Mouse (Mus musculus) hindbrain, embryonic 10.5 days (tissue): ENCODE measurements around the gene Prss27. TPM values are rescaled to one million over a fixed set of nuclear protein-coding genes. Genes with fewer than 3 reads are reported as not detected.
"Not testable (repeated sequence)": the region's sequence is repeated elsewhere in the genome, so short reads cannot be mapped to it uniquely, and the experiment has no call there.

Source experiments
- DNase-seq: peaks from one replicate; pipeline ENCODE4 v3.0.0-alpha.2; 2017; ENCODE audit warnings: low spot score
- H3K27ac ChIP-seq: fragments of 300-500 bp; sonication (generic); 2 replicates; pipeline ENCODE4 v1.5.1; 2016; ENCODE audit warnings: mild to moderate bottlenecking, moderate library complexity
- H3K27me3 ChIP-seq: fragments of 300-500 bp; sonication (generic); 2 replicates; pipeline ENCODE4 v1.6.1; 2016; ENCODE audit warnings: mild to moderate bottlenecking; ENCODE audit not compliant: poor library complexity, insufficient read depth, severe bottlenecking
- H3K36me3 ChIP-seq: fragments of 300-500 bp; sonication (generic); 2 replicates; pipeline ENCODE4 v1.6.1; 2016; ENCODE audit warnings: mild to moderate bottlenecking, moderate library complexity
- H3K4me1 ChIP-seq: fragments of 300-500 bp; sonication (generic); replicated peaks from 2 replicates; pipeline ENCODE4 v1.6.1; 2016; ENCODE audit warnings: mild to moderate bottlenecking
- H3K4me3 ChIP-seq: fragments of 300-500 bp; sonication (generic); 2 replicates; pipeline ENCODE4 v1.5.1; 2016; ENCODE audit warnings: mild to moderate bottlenecking, moderate library complexity
- H3K9me3 ChIP-seq: fragments of 300-500 bp; sonication (generic); 2 replicates; pipeline ENCODE4 v1.6.1; 2016; ENCODE audit warnings: mild to moderate bottlenecking, moderate library complexity
- WGBS: fragments of 180-500 bp; shearing (Covaris S2); methylation state at CpG from one replicate; pipeline ENCODE4 v1.1.7; 2016; 5-methylcytosine and 5-hydroxymethylcytosine counted together
- polyA plus RNA-seq: library from polyadenylated mRNA; unstranded; fragments of >200 nt; fragmentation: Nextera tagmentation; extraction: Ambion mirVana; gene quantifications from 2 replicates; pipeline ENCODE4 v1.2.1, GENCODE M21; 2016

The Prss27 gene
- polyA plus RNA-seq, 1 experiment from 2014 or later: 0.24 TPM

DNA sequence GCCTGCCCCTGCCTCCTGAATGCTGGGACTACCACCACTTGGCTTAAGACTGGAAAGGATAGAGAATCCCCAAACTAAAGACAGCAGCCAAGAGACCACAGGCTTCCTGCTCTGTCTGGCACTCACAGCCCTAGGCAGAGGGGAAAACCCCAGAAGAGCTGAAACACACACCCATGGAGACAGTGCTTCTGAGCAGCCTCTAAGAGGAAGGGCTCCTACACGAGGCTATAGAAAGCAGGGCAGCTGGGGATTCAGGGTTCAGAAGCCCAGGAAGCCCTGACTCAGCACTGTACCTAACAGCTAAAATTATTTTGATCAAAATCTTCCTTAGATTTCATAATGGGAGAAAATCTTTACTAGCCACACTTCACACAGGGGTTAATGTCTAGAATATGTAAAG lies 46.6 kb downstream of the Prss27 start:
- no peaks in the 10 kb centered on the region for H3K9me3 ChIP-seq
- WGBS: 58% methylated on average over 1 of the region's 1 CpGs
- peaks cover 61% of the 10 kb centered on the region for H3K36me3 ChIP-seq

DNA sequence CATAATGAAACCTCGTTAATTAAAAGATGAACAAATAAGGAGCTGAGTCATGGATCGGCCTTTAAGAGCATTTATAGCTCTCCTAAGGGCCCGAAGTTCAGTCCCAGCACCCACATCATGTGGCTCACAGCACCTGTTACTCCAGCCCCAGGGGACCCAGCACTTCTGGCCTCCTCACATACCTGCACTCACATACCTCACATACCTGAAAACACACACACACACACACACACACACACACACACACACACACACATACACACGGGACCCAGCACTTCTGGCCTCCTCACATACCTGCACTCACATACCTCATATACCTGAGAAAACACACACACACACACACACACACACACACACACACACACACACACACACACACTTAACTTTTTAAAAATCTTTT lies 48.5 kb downstream of the Prss27 start:
- H3K27me3 ChIP-seq, H3K4me3 ChIP-seq, H3K4me1 ChIP-seq, H3K9me3 ChIP-seq, DNase-seq, H3K27ac ChIP-seq: not testable (repeated sequence)
- 94% methylated on average over 4 of the region's 4 CpGs for WGBS
- H3K36me3 ChIP-seq: peaks cover 70% of the 10 kb centered on the region

More for the DNA sequence above, 46.6 kb downstream of the Prss27 start:
- no peak overlapping the region for H3K27ac ChIP-seq
- no peaks in the 10 kb centered on the region for H3K27me3 ChIP-seq
- no peaks in the 10 kb centered on the region for H3K4me1 ChIP-seq
- no peak for DNase-seq
- no peak overlapping the region for H3K4me3 ChIP-seq

DNA sequence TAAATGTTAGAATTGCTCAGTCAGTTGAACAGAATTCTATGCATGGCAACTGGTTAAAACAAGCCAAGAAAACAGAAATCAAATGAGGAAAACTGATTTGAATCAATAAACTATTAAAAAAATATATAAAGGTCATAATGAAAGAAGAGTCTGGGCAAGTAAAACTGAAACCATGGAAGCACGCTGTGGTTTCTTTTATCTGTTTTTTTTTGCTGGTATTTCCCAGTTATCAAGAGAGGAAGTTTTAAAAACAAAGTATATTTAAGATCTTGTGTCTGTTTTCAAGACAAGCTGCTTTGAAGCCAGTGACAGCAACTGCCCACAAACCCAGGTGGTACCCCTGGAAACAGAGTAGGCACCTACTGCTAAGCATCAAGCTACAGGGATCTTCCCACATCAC lies 52.6 kb downstream of the Prss27 start:
- DNase-seq: no peak
- Histone ChIP-seq H3K4me3 (no peak overlapping the region), H3K27me3 (no peaks in the 10 kb centered on the region), H3K27ac (no peak overlapping the region), H3K4me1 (no peaks in the 10 kb centered on the region), H3K9me3 (no peaks in the 10 kb centered on the region), H3K36me3 (peaks cover 88% of the 10 kb centered on the region)
- WGBS: 96% methylated on average over 1 of the region's 1 CpGs

Other genes starting within 250 kb of the Prss27 start
- gene Srrm2, start 247.6 kb upstream of the Prss27 start, polyA plus RNA-seq: 517 and 570 TPM in 2 replicates
- gene Elob, start 209.0 kb upstream of the Prss27 start, polyA plus RNA-seq: 1,118 and 1,222 TPM in 2 replicates
- 0.24 TPM in 1 of 2 replicates, not detected in the other for gene Prss33, start 202.1 kb upstream of the Prss27 start, polyA plus RNA-seq
- not detected in 2 replicates for gene Prss32, start 194.3 kb upstream of the Prss27 start, polyA plus RNA-seq
- gene Prss41, start 194.0 kb upstream of the Prss27 start, polyA plus RNA-seq: 1.6 and 1.9 TPM in 2 replicates
- not detected in 2 replicates for gene Prss21, start 170.1 kb upstream of the Prss27 start, polyA plus RNA-seq
- not detected in 2 replicates for gene Dcpp1, start 157.3 kb upstream of the Prss27 start, polyA plus RNA-seq
- not detected in 2 replicates for gene Dcpp2, start 157.3 kb upstream of the Prss27 start, polyA plus RNA-seq
- gene Dcpp3, start 120.7 kb upstream of the Prss27 start, polyA plus RNA-seq: not detected in 2 replicates
- gene Sbp, start 96.5 kb upstream of the Prss27 start, polyA plus RNA-seq: not detected in 2 replicates
- gene Sbpl, start 82.9 kb upstream of the Prss27 start, polyA plus RNA-seq: not detected in 2 replicates
- not detected in 2 replicates for gene Prss30, start 57.6 kb upstream of the Prss27 start, polyA plus RNA-seq
- 0.72 and 0.83 TPM in 2 replicates for gene Prss22, start 40.0 kb upstream of the Prss27 start, polyA plus RNA-seq
- 90.8 and 93.0 TPM in 2 replicates for gene Kctd5, start 35.3 kb downstream of the Prss27 start, polyA plus RNA-seq
- gene Pdpk1, start 112.8 kb downstream of the Prss27 start, polyA plus RNA-seq: 30.4 and 32.9 TPM in 2 replicates
- 42.9 and 50.0 TPM in 2 replicates for gene Amdhd2, start 125.6 kb downstream of the Prss27 start, polyA plus RNA-seq
- 488 and 579 TPM in 2 replicates for gene Atp6v0c, start 131.6 kb downstream of the Prss27 start, polyA plus RNA-seq
- 6.0 and 6.4 TPM in 2 replicates for gene Tbc1d24, start 167.4 kb downstream of the Prss27 start, polyA plus RNA-seq
- 4.8 and 7.3 TPM in 2 replicates for gene Ntn3, start 171.4 kb downstream of the Prss27 start, polyA plus RNA-seq
- 19.3 and 22.4 TPM in 2 replicates for gene Tedc2, start 182.7 kb downstream of the Prss27 start, polyA plus RNA-seq
- gene Ccnf, start 213.3 kb downstream of the Prss27 start, polyA plus RNA-seq: 97.9 and 115 TPM in 2 replicates